Mouse (Mus musculus) mouse embryonic stem cell (cell line): ENCODE results near the gene Aqp9.

ENCODE experiments used
- in situ Hi-C, 2 experiments: fragments of 300-500 bp; cut with MboI; formaldehyde crosslinking; loops; 1 replicate in 1 of 2; 3 replicates in 1 of 2; pipeline ENCODE4 v1.14.3; 2019 to 2020; ENCODE audit warnings: low sequenced_read_pairs in 2 of 2, low pct_unique_long_range_greater_than_20kb in 1 of 2, mixed read lengths in 1 of 2; ENCODE audit not compliant: unreplicated experiment in 1 of 2

Gene Aqp9

GRCm38 (mm10) chr9:71077251-71077825 is 91.1 kb downstream of the Aqp9 start:
- in situ Hi-C loops: no loop called here

- in situ Hi-C loops: no loop called here
Measured at GRCm38 (mm10) chr9:71076201-71076648, 92.3 kb downstream of the Aqp9 start.

DNA sequence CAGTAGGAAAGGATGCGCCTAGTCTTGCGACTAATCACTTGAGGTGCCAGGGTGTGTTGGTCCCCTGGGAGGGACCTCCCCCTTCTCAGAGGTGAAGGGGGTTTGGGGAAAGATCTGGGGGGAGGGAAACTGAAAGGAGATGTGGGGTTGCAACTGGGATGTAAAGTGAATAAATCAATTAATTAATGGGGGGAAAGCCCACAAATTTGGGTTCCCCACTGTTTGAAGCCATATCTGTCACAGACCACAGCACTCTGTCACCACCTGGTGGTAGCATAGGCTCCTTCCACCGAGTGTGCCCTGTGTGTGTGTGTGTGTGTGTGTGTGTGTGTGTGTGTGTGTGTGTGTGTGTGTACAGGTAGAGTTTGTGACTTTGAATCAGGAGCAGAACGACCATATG is 94.7 kb downstream of the Aqp9 start:
- in situ Hi-C loops: no loop called here

- in situ Hi-C loops: no loop called here
Measured at GRCm38 (mm10) chr9:71073076-71073475, 95.4 kb downstream of the Aqp9 start.

- in situ Hi-C loops: no loop called here
Measured at GRCm38 (mm10) chr9:71072502-71072901, 96.0 kb downstream of the Aqp9 start.

GRCm38 (mm10) chr9:71071581-71072330 is 96.7 kb downstream of the Aqp9 start:
- in situ Hi-C loops: no loop called here

- in situ Hi-C loops: no loop called here
Measured at GRCm38 (mm10) chr9:71070628-71071027, 97.9 kb downstream of the Aqp9 start.

DNA sequence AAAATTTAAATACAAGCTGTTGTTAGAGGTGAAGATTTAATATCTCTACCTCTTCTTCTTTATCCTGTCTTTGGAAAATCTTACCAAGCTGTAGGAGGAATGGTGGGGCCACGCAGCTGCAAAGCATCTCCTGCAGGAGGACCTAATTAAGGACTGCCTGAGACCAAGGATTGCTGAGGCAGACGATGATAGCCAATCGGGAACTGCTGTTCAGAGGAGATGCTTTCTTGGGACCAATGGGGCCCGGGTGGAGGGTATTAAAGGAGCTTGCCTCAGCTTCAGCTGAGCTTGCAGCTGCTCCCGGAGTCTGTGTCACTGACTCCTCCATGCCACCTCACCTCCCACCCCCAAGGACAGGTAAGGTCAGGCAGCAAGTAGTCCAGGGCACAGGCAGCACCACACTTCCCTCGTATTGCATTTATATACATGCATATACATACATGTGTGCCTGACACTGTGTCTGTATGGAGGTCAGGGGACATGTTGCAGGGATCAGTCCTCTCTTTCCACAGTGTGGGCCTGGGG is 99.6 kb downstream of the Aqp9 start:
- in situ Hi-C loops: no loop called here

- in situ Hi-C loops: no loop called here
Measured at GRCm38 (mm10) chr9:71067156-71067555, 101.3 kb downstream of the Aqp9 start.

DNA sequence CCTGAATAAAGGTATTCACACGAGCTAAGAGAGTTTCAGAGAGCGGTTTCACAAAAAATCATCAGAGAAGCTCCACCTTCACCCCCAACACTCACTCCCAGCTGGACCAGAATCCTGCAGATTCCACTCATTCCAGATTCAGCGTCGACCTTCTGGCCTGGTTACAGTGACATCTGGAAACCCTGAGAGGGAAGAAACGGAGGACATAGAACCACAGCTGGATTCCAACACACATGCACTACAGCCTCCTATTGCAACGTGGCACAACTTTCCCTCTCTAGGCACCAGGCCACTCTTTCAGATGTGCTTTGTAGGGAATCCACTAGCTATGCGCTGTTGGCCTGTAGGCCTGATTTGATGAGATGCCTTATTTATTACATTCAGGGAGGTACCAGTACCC is 102.0 kb downstream of the Aqp9 start:
- in situ Hi-C loops: no loop called here

- in situ Hi-C loops: no loop called here
Measured at GRCm38 (mm10) chr9:71065343-71065875, 103.1 kb downstream of the Aqp9 start.

DNA sequence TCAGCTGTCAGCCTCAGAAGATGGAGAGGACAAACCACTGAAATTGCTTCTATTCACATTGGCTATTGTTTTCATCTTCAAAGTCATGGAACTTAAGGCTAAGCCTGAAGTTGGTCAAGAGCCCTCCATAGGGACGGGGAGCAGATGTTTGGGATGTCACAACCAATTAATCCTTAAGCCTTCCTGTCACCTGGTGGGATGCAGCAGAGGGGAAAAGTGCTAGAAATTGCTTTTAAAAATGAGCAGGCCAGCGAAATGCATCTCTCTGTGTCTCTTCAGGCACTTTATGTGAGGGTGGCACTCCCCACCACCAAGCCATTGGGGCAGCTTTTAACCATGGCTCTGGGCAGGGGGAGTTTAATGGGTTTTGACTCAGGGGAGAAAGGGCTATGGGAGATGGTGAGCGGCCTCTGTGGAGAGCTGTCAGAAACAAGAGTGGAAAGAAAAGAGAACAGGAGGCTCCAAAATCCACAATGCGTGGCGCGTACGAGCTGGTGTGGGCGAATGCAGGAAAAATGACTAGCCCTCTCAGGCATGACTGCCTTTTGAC is 104.1 kb downstream of the Aqp9 start:
- in situ Hi-C loops: no loop called here

GRCm38 (mm10) chr9:71063551-71063950 is 104.9 kb downstream of the Aqp9 start:
- in situ Hi-C loops: no loop called here

GRCm38 (mm10) chr9:71062976-71063375 is 105.5 kb downstream of the Aqp9 start:
- in situ Hi-C loops: no loop called here

GRCm38 (mm10) chr9:71062301-71062700 is 106.2 kb downstream of the Aqp9 start:
- in situ Hi-C loops: no loop called here
